Mouse (Mus musculus) heart, postnatal 0 days (tissue): ENCODE measurements at regions not wholly inside any gene's neighbourhood (a gene's known extent, or its start where the extent isn't known, plus 50 kb on each side); places are given as distances from the start of the nearest gene placed in this dataset.

Source experiments
- ATAC-seq: fragments of 200-750 bp; cut with Nextera tagmentation; 2 replicates; pipeline ENCODE4 v1.8.0; 2017; ENCODE audit warnings: low read depth, moderate number of reproducible peaks, moderate library complexity; ENCODE audit not compliant: insufficient read depth
- DNase-seq: peaks from one replicate; pipeline ENCODE4 v3.0.0-alpha.2; 2016; ENCODE audit warnings: low spot score
- H3K27ac ChIP-seq: fragments of 300-500 bp; sonication (generic); 2 replicates; pipeline ENCODE4 v1.5.1; 2014; ENCODE audit warnings: low read depth, mild to moderate bottlenecking
- H3K27me3 ChIP-seq: fragments of 300-500 bp; sonication (generic); 2 replicates; pipeline ENCODE4 v1.6.1; 2014; ENCODE audit warnings: low read length, mixed read lengths; ENCODE audit not compliant: control insufficient read depth, insufficient read depth
- H3K36me3 ChIP-seq: fragments of 300-500 bp; sonication (generic); replicated peaks from 2 replicates; pipeline ENCODE4 v1.6.1; 2014; ENCODE audit warnings: low read length, mixed read lengths; ENCODE audit not compliant: control insufficient read depth, insufficient read depth
- H3K4me1 ChIP-seq: fragments of 300-500 bp; sonication (generic); 2 replicates; pipeline ENCODE4 v1.6.1; 2014; ENCODE audit warnings: antibody characterized with exemption; ENCODE audit not compliant: control insufficient read depth, insufficient read depth
- H3K4me2 ChIP-seq: fragments of 300-500 bp; sonication (generic); 2 replicates; pipeline ENCODE4 v1.6.1; 2014; ENCODE audit warnings: low read depth, mild to moderate bottlenecking, low read length, moderate library complexity
- H3K4me3 ChIP-seq: fragments of 300-500 bp; sonication (generic); 2 replicates; pipeline ENCODE4 v1.5.1; 2014; ENCODE audit warnings: low read depth, low read length
- H3K9ac ChIP-seq: fragments of 300-500 bp; sonication (generic); replicated peaks from 2 replicates; pipeline ENCODE4 v1.6.1; 2014; ENCODE audit warnings: low read depth, low read length, mixed read lengths
- H3K9me3 ChIP-seq: fragments of 300-500 bp; sonication (generic); replicated peaks from 2 replicates; pipeline ENCODE4 v1.6.1; 2016; ENCODE audit warnings: low read length; ENCODE audit not compliant: control insufficient read depth
- CTCF ChIP-seq: IDR thresholded peaks from 2 replicates; pipeline ENCODE4 v1.5.1; 2016; ENCODE audit warnings: antibody characterized with exemption, control low read depth, low read depth
- EP300 ChIP-seq: IDR thresholded peaks from 2 replicates; pipeline ENCODE4 v1.6.1; 2016; ENCODE audit warnings: antibody characterized with exemption, low read depth
- WGBS: fragments of 180-500 bp; shearing (Covaris S2); extraction: QIAGEN DNeasy Blood & Tissue Kit; methylation state at CpG from one replicate; pipeline ENCODE4 v1.1.7; 2014; 5-methylcytosine and 5-hydroxymethylcytosine counted together

DNA sequence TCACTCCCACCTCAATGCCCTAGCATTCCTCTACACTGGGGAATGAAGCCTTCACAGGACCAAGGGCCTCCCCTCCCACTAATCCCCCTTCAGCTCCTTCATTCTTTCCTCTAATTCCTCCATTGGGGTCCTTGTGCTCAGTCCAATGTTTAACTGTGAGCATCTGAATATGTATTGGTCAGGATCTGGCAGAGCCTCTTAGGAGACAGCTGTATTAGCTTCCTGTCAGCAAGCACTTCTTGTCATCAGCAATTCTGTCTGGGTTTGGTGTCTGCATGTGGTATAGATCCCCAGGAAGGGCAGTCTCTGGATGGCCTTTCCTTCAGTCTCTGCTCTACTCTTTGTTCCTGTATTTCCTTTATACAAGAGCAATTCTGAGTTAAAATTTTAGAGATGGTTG lies 426.8 kb upstream of the 2610001J05Rik start:
- H3K4me2 ChIP-seq: no peak overlapping the region
- H3K4me3 ChIP-seq: no peak overlapping the region
- H3K27me3 ChIP-seq: no peaks in the 10 kb centered on the region
- H3K9ac ChIP-seq: no peak overlapping the region
- no peaks in the 10 kb centered on the region for H3K36me3 ChIP-seq
- H3K27ac ChIP-seq: no peak overlapping the region
- no peaks in the 10 kb centered on the region for H3K9me3 ChIP-seq
- peaks cover 6% of the 10 kb centered on the region; the same call in 1 of the 2 replicates for H3K4me1 ChIP-seq
- TF ChIP-seq EP300 (no peak), CTCF (no peak)
- no peak for ATAC-seq
- DNase-seq: no peak

DNA sequence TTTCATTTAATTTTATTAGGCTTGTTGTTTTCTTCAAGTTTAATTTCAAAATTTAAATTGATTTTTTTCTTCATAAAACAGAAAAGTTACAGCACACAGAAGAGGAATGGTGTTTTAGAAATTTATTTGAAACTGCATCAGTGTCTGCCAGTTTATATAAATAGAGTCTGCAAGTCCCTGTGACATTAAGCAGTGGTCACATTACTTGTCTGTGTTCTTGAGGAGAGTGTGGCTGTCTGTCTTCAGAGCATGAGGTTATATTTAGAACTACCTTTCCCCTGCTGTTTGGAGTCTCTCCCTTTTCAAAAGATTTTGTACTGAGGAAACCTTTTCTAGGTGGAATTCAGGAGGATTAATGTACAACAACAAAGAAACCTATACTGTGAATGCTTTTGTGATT lies 426.1 kb upstream of the 2610001J05Rik start:
- DNase-seq: no peak
- Histone ChIP-seq H3K4me2 (no peak overlapping the region), H3K27ac (no peak overlapping the region), H3K9me3 (no peaks in the 10 kb centered on the region), H3K27me3 (no peaks in the 10 kb centered on the region), H3K9ac (no peak overlapping the region), H3K36me3 (no peaks in the 10 kb centered on the region), H3K4me3 (no peak overlapping the region), H3K4me1 (peaks cover 6% of the 10 kb centered on the region; the same call in 1 of the 2 replicates)
- TF ChIP-seq CTCF: no peak
- no peak for TF ChIP-seq EP300
- no peak for ATAC-seq

DNA sequence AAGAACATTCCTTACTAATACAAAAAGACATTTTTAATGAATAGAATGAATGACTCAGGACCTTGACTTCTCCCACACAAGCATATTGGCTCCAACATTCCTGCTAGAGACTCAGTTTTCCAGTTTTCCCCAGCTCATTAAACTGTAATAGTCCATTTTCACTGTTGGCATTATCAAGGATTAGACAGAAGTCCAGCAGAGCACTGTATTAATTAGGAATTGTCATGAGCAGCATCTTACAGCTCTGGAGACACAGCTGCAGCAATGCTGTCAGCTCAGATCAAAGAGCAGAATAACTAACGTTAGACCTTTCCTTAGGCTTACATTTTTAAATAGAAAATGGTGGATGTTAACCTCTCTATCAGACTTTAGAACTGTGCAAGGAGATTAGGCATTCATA lies 419.5 kb upstream of the 2610001J05Rik start:
- no peaks in the 10 kb centered on the region for H3K27me3 ChIP-seq
- no peaks in the 10 kb centered on the region for H3K9me3 ChIP-seq
- H3K4me3 ChIP-seq: no peak overlapping the region
- no peak overlapping the region for H3K27ac ChIP-seq
- H3K4me1 ChIP-seq: no peaks in the 10 kb centered on the region
- DNase-seq: no peak
- H3K36me3 ChIP-seq: no peaks in the 10 kb centered on the region
- no peak for ATAC-seq
- 47% methylated on average over 1 of the region's 1 CpGs for WGBS
- no peak overlapping the region for H3K4me2 ChIP-seq
- no peak for TF ChIP-seq EP300
- TF ChIP-seq CTCF: no peak
- H3K9ac ChIP-seq: no peak overlapping the region

DNA sequence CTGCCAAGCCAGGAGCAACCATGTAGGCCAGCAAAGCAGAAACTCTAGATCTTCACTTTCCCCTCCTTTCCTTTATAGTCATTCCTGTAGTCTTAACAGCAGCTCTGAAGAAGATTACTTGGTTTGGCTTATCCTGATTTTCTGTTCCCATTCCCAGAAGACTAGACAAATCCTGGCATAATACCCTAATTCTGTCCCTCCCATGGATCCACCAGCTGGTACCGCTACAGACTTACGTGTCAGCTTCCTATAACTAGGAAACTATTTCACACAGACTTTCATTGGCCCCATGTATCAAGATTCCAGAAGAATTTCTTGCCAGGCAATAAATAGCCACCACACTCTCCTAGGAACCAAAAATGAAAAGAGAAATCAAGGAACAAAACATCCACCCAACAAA lies 410.2 kb upstream of the 2610001J05Rik start:
- ATAC-seq (no peak), DNase-seq (no peak)
- Histone ChIP-seq H3K27ac (no peak overlapping the region), H3K36me3 (no peaks in the 10 kb centered on the region), H3K27me3 (no peaks in the 10 kb centered on the region), H3K4me2 (no peak overlapping the region), H3K9ac (no peak overlapping the region), H3K9me3 (no peaks in the 10 kb centered on the region), H3K4me3 (no peak overlapping the region), H3K4me1 (no peaks in the 10 kb centered on the region)
- TF ChIP-seq EP300: no peak
- no peak for TF ChIP-seq CTCF
- 85% methylated on average over 2 of the region's 2 CpGs for WGBS

DNA sequence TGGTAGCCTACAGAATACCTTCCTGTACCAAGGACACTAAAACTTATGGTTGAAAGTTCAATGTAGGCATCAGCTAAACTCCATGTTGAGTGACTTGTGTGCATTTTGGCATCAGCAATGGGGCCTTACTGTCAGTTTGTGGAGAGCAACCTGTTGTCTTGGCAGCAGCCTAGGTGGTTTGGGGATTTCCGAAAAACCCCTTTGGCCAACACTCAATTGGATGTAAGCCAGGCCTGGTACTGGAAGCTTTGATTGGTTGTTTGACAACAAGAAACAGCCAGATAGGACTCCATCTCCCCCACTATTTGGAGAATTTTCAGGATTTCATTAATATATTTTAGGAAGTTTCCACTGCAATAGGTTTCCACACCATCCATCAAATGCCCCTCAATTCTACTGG lies 390.6 kb upstream of the 2610001J05Rik start:
- Histone ChIP-seq H3K9ac (no peak overlapping the region), H3K36me3 (no peaks in the 10 kb centered on the region), H3K9me3 (0 out of 2 replicates have a peak, but pooled peaks cover under 1% of the 10 kb centered on the region), H3K4me2 (no peak overlapping the region), H3K4me1 (no peaks in the 10 kb centered on the region), H3K4me3 (no peak overlapping the region), H3K27ac (no peak overlapping the region), H3K27me3 (no peaks in the 10 kb centered on the region)
- no peak for DNase-seq
- ATAC-seq: no peak
- 89% methylated on average over 1 of the region's 1 CpGs for WGBS
- no peak for TF ChIP-seq EP300
- no peak for TF ChIP-seq CTCF

DNA sequence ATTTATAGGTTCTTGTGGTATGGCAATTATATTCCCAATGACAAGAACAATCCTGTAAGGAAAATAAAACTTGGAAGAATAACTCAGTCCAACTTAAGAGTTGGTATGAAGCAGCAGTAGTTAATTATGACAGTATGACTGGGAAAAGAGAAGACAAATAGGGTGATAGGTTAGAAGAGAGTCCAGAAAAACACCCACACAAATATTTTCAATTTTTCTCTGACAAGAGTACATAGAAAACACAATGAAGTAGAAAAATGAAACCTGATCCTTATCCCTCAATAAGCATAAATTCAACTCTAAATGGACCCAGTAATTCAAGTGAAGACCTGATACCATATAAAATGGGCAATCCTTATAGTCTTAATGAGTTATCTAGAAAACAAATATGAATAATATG lies 369.0 kb upstream of the 2610001J05Rik start:
- Histone ChIP-seq H3K9me3 (no peaks in the 10 kb centered on the region), H3K9ac (no peak overlapping the region), H3K27me3 (no peaks in the 10 kb centered on the region), H3K4me1 (no peaks in the 10 kb centered on the region), H3K4me2 (no peak overlapping the region), H3K27ac (no peak overlapping the region), H3K36me3 (no peaks in the 10 kb centered on the region), H3K4me3 (no peak overlapping the region)
- no peak for TF ChIP-seq CTCF
- TF ChIP-seq EP300: no peak
- ATAC-seq (no peak), DNase-seq (no peak)
